Mouse (Mus musculus): Measurements from ENCODE around the gene Gm20890. TPM values are rescaled to one million over a fixed set of nuclear protein-coding genes. Genes with fewer than 3 reads are reported as not detected.
"Not testable (repeated sequence)": the region's sequence is repeated elsewhere in the genome, so short reads cannot be mapped to it uniquely, and the experiment has no call there.

Gene Gm20890
- not detected in 2 replicates for polyA plus RNA-seq (2012; rRNA removed)

DNA sequence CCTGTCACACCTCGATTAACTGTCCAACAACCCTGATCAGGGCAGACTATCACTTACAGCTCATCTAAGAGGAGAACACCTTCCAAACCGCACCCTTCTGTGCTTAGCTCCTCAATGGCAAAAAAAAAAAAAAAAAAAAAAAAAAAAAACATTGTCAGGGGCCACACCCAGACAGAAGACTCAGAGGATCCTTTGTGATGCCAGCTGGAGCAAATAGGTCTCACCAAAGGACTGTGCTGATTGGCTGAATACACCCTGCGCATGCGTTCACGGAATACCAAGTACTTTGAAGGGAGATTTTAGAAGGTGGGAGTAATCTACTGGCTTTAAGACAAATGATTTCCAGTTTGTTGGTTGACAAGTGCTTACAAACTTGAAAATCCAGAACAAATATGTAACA, at the start of gene Gm20890:
Gene Gm20890 (minus strand): TSS at position 101 of the 400 bp plus-strand sequence.
- not testable (repeated sequence) for H3K27me3 ChIP-seq (replicated peaks; ENCODE audit: control insufficient read depth, insufficient read depth, low read length); DNase-seq; H3K27ac ChIP-seq (ENCODE audit: insufficient read depth, low read depth, low read length); H3K36me3 ChIP-seq (ENCODE audit: control insufficient read depth, insufficient read depth, low read length); H3K4me3 ChIP-seq (ENCODE audit: insufficient read depth, low read depth, low read length); H3K4me1 ChIP-seq (ENCODE audit: control insufficient read depth, insufficient read depth, low read length)
- WGBS: no CpG with 5 or more reads among the region's 5 CpGs

All from kidney, adult 2 months (tissue).